Mouse (Mus musculus) lung, postnatal 0 days (tissue): ENCODE data around the gene 4930563M21Rik.

Source experiments
- CTCF ChIP-seq: IDR thresholded peaks from 2 replicates; pipeline ENCODE4 v1.5.1; 2016; ENCODE audit warnings: antibody characterized with exemption, mild to moderate bottlenecking
- EP300 ChIP-seq: IDR thresholded peaks from 2 replicates; pipeline ENCODE4 v1.6.1; 2016; ENCODE audit warnings: antibody characterized with exemption, mild to moderate bottlenecking, control low read depth

DNA sequence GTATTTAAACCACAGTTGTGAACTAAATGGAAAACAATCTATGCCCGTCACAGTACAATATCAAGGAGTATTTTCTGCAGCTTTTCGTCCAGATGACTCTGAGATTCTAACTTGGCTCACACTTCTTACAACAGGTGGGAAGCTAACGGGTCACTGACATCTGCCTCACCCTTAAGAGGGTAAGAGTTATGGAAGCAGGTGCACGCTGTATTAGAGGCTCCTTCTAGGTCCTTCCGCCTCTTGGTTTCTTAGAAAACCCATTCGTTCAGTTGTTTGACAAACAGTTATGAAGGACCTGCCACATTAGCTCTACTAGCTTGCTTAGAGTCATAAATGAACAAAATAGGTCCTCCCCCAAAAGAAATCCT is 71.7 kb downstream of the 4930563M21Rik start:
- TF ChIP-seq CTCF (no peak), EP300 (no peak)
